Mouse (Mus musculus): ENCODE results near the gene Rpa1. TPM values are rescaled to one million over a fixed set of nuclear protein-coding genes. Genes with fewer than 3 reads are reported as not detected.
"Not testable (repeated sequence)": the region's sequence is repeated elsewhere in the genome, so short reads cannot be mapped to it uniquely, and the experiment has no call there.

Rpa1 gene
- total RNA-seq, 1 experiment from 2014 or later, result 77.9 TPM

DNA sequence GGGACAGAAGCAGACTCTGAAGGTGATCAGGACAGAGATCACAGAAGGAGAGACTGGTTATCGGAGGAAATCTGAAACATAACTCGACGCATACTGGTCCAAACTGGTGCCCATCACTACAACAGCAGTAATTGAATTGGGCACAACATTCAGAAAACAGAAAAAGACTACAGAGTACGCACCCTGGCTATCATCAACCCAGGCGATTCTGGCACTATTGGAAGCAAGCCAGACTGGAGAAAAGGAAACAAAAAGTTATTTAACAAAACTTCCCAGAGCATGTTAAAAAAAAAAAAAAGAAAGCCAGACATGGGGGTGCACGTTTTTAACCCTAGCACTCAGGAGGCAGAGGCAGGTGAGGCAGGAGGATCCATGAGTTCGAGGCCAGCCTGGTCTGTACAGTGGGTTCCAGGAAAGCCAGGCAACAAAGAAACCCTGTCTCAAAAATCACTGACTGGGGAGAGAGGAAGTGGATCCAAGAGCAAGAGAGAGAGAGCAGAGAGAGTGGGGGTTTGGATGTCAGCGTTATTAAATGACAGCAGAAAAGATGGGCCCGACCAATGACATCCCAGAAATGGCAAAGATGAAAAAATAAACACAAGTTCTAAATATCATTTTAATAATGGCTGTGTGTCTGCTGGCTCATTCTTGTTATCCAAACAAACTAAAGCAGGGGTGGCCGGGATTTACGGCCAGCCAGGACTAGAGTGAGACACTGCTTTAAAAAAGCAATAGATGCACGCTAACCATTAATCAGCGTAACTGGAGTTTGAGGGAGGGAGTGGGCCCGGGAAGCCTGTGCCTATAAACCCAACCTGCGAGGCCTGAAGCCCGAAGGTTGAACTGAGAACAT lies 22.8 kb downstream of the Rpa1 start:
- ATAC-seq (ENCODE audit: extremely low read depth, insufficient number of reproducible peaks, low FRiP score, poor library complexity, severe bottlenecking), result no peak

GRCm38 (mm10) chr11:75324433-75324832 lies 23.7 kb downstream of the Rpa1 start:
- no peak for ATAC-seq (ENCODE audit: extremely low read depth, insufficient number of reproducible peaks, low FRiP score, poor library complexity, severe bottlenecking)

GRCm38 (mm10) chr11:75323326-75323737 lies 24.8 kb downstream of the Rpa1 start:
- ATAC-seq (ENCODE audit: extremely low read depth, insufficient number of reproducible peaks, low FRiP score, poor library complexity, severe bottlenecking), result no peak

DNA sequence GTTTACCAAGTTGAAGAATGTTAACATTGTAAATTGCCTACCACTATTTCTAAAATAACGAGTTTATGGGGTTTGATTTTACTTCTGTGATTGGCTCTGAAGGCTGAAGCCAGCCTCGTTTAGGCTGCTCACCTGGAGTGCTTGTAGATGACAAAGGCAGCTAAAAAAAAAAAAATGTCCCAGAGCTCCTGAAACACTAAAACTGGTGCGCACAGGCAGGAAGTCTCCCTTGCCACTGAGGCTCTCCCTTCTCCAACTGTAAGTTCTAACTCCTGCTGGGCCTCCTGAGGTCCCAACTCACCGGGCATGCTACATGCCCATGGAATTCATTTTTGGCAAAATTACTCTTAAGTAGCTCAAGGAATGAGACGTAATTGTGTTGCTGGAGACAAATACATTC lies 28.9 kb downstream of the Rpa1 start:
- no peak for ATAC-seq (ENCODE audit: extremely low read depth, insufficient number of reproducible peaks, low FRiP score, poor library complexity, severe bottlenecking)

GRCm38 (mm10) chr11:75318351-75319221 lies 29.5 kb downstream of the Rpa1 start:
- ATAC-seq (ENCODE audit: extremely low read depth, insufficient number of reproducible peaks, low FRiP score, poor library complexity, severe bottlenecking), result peak; percentile 48; the same call in 1 of the 2 replicates

- ATAC-seq (ENCODE audit: extremely low read depth, insufficient number of reproducible peaks, low FRiP score, poor library complexity, severe bottlenecking), result no peak
These were observed 34.3 kb downstream of the Rpa1 start for GRCm38 (mm10) chr11:75313834-75314233.

GRCm38 (mm10) chr11:75311751-75312150 lies 36.4 kb downstream of the Rpa1 start:
- ATAC-seq (ENCODE audit: extremely low read depth, insufficient number of reproducible peaks, low FRiP score, poor library complexity, severe bottlenecking), result no peak

- no peak for ATAC-seq (ENCODE audit: extremely low read depth, insufficient number of reproducible peaks, low FRiP score, poor library complexity, severe bottlenecking)
These were observed 37.3 kb downstream of the Rpa1 start for GRCm38 (mm10) chr11:75310813-75311212.

DNA sequence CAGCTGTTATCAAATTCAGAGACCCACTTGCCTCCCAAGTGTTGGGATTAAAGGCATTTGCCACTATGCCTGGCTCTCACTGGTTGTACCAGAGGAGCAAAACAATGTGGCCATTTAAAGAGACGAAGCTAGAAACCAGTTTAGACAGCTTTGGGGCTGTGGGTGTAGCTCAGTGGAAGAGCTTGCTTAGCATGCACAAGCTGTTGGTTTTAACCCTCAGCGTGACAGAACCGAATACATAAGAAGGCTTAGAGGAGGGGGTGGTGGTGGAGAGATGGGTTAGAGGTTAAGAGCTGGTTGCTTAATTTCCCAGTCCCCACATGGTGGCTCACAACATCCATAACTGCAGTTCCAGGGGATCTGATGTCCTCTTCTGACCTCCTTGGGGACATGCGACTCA lies 39.5 kb downstream of the Rpa1 start:
- ATAC-seq (ENCODE audit: extremely low read depth, insufficient number of reproducible peaks, low FRiP score, poor library complexity, severe bottlenecking), result no peak

GRCm38 (mm10) chr11:75304797-75305196 lies 43.3 kb downstream of the Rpa1 start:
- ATAC-seq (ENCODE audit: extremely low read depth, insufficient number of reproducible peaks, low FRiP score, poor library complexity, severe bottlenecking), result no peak

- ATAC-seq (ENCODE audit: extremely low read depth, insufficient number of reproducible peaks, low FRiP score, poor library complexity, severe bottlenecking), result no peak
These were observed 47.2 kb downstream of the Rpa1 start for GRCm38 (mm10) chr11:75300954-75301353.

GRCm38 (mm10) chr11:75299786-75300185 lies 48.3 kb downstream of the Rpa1 start:
- no peak for ATAC-seq (ENCODE audit: extremely low read depth, insufficient number of reproducible peaks, low FRiP score, poor library complexity, severe bottlenecking)

- ATAC-seq (ENCODE audit: extremely low read depth, insufficient number of reproducible peaks, low FRiP score, poor library complexity, severe bottlenecking), result no peak
These were observed 49.6 kb downstream of the Rpa1 start for GRCm38 (mm10) chr11:75298491-75298890.

- no peak for ATAC-seq (ENCODE audit: extremely low read depth, insufficient number of reproducible peaks, low FRiP score, poor library complexity, severe bottlenecking)
These were observed 50.5 kb downstream of the Rpa1 start for GRCm38 (mm10) chr11:75297631-75298030.

DNA sequence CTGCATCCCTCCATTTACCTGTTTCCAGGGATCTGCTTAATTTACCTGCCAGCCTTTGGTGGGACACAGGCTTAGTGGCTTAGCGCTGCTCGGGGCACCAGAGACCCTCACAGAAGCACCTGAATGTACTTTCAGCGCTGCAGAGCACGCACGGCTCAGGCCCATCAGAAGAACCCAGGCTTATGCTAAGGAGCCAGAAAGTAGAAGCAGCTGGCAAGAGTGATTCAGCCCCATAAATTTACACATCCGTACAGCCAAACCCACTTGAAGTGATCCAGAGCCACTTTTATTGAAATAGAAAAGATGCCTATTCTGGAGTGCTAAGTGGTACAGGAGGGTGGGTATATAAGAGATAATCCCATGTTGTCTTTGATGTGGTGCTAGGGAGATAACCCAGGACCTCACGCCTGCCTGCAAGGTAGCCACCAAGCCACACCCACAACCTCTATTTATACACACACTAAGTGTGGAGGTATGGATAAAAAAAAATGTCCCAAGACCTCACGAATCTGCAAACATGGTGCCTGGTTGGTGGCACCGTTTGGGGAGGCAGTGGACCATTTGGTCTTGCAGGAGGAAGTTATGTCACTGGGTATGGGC lies 51.6 kb downstream of the Rpa1 start:
- no peak for ATAC-seq (ENCODE audit: extremely low read depth, insufficient number of reproducible peaks, low FRiP score, poor library complexity, severe bottlenecking)

DNA sequence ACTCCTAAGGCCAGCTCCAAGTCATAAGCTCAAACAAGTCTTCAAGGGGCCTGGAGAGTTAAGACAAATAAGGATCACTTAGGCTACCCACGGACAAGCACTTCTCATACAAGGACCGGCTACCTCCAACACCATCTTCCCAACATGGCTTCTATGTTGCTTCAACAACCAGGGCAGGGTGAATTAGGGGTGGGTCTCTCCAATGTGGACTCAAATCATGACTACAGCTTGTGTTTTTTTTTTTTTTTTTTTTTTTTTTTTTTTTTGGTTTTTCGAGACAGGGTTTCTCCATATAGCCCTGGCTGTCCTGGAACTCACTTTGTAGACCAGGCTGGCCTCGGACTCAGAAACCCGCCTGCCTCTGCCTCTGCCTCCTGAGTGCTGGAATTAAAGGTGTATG lies 52.6 kb downstream of the Rpa1 start:
- ATAC-seq (ENCODE audit: extremely low read depth, insufficient number of reproducible peaks, low FRiP score, poor library complexity, severe bottlenecking), result not testable (repeated sequence)

DNA sequence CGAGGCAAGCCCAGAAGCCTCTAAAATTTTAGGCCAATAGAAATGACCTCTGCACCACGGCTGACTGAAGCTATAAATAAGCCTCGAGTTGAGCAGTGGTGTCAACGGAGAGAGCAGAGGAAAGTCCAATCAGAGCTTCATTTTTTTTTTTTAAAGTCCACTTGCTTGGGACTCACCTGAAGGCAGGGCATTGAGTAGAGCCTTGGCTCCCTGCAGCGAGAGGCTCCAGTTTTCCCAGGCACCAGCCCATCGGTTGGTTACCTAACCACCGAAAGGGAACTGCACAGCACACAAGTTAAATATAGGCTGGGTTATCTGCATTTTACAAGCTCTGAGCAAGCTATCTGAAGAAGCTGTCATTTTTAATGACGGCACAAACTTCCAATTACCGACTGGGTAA lies 53.3 kb downstream of the Rpa1 start:
- no peak for ATAC-seq (ENCODE audit: extremely low read depth, insufficient number of reproducible peaks, low FRiP score, poor library complexity, severe bottlenecking)

GRCm38 (mm10) chr11:75293852-75294361 lies 54.2 kb downstream of the Rpa1 start:
- ATAC-seq (ENCODE audit: extremely low read depth, insufficient number of reproducible peaks, low FRiP score, poor library complexity, severe bottlenecking), result no peak

DNA sequence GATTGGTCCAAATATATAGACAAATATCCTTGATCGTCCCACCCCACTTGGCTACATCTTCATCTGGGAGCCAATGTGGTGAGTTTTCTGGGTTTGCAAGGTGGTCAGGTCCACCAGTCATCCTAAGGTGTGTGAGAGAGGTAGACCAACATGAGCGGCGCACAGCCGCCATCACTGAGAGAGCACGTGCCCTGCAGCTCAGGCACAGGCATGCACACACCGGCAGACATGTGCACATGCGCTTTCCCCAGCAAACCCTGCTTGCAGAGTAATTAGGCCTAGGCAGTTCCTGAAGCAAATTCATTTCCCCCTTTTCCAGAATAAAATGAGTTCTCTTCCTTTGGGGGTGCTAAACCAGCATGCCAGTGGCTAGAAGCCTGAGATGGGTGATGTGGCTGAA lies 55.8 kb downstream of the Rpa1 start:
- no peak for ATAC-seq (ENCODE audit: extremely low read depth, insufficient number of reproducible peaks, low FRiP score, poor library complexity, severe bottlenecking)
